Mouse (Mus musculus) left cerebral cortex, postnatal 14 days (tissue): ENCODE measurements around the gene Cdc20. TPM values are rescaled to one million over a fixed set of nuclear protein-coding genes. Genes with fewer than 3 reads are reported as not detected.

Experiments
- total RNA-seq, 2 experiments: library from RNA; stranded (reverse); gene quantifications; 2 replicates each; pipeline ENCODE4 v1.2.3; 2021

Cdc20 gene
- total RNA-seq, 2 experiments from 2014 or later = 2.4 to 3.0 TPM

Other genes with a start within 250 kb of the Cdc20 start
- 100 to 1,000 TPM; 168 to 174 TPM for gene Ptprf, start 145.9 kb downstream of the Cdc20 start, total RNA-seq
- 10 to 100 TPM; 36.3 to 38.6 TPM for gene Szt2, start 28.1 kb downstream of the Cdc20 start, total RNA-seq
- gene Med8, start 28.0 kb downstream of the Cdc20 start, total RNA-seq = 10 to 100 TPM; 63.9 to 70.0 TPM
- gene Elovl1, start 9.3 kb downstream of the Cdc20 start, total RNA-seq = 10 to 100 TPM; 21.4 to 22.4 TPM
- under 1 TPM; 0.51 to 0.55 TPM for gene Mpl, start 20.2 kb upstream of the Cdc20 start, total RNA-seq
- 10 to 100 TPM; 12.5 to 14.8 TPM for gene Tie1, start 52.7 kb upstream of the Cdc20 start, total RNA-seq
- not detected for gene 2610528J11Rik, start 89.6 kb upstream of the Cdc20 start, total RNA-seq
- gene Tmem125, start 106.7 kb upstream of the Cdc20 start, total RNA-seq = 1 to 10 TPM; 6.0 to 7.9 TPM
- gene Cfap57, start 183.4 kb upstream of the Cdc20 start, total RNA-seq = under 1 TPM; 0.62 to 0.80 TPM
- 10 to 100 TPM; 48.4 to 57.7 TPM for gene Ebna1bp2, start 183.4 kb upstream of the Cdc20 start, total RNA-seq
- not detected for gene Olfr62, start 221.6 kb upstream of the Cdc20 start, total RNA-seq